Mouse (Mus musculus) heart, adult 2 months (tissue): ENCODE data around the gene Clec2g. TPM values are rescaled to one million over a fixed set of nuclear protein-coding genes. Genes with fewer than 3 reads are reported as not detected.
"Not testable (repeated sequence)": the region's sequence is repeated elsewhere in the genome, so short reads cannot be mapped to it uniquely, and the experiment has no call there.

Source experiments
- DNase-seq, 2 experiments: peaks; one replicate each; pipeline ENCODE4 v3.0.0; 2021
- H3K27ac ChIP-seq: fragments of 200-600 bp; 2 replicates; pipeline ENCODE4 v1.8.1; 2022
- H3K27me3 ChIP-seq: fragments of 200-500 bp; 2 replicates; pipeline ENCODE4 v1.6.1; 2012; ENCODE audit warnings: mild to moderate bottlenecking, low read length, inconsistent platforms, mixed read lengths; ENCODE audit not compliant: control insufficient read depth, insufficient read depth
- H3K36me3 ChIP-seq: fragments of 200-500 bp; 2 replicates; pipeline ENCODE4 v1.6.1; 2012; ENCODE audit warnings: low read length, inconsistent platforms; ENCODE audit not compliant: control insufficient read depth, insufficient read depth
- H3K4me1 ChIP-seq: fragments of 200-500 bp; 2 replicates; pipeline ENCODE4 v1.6.1; 2011; ENCODE audit warnings: low read length; ENCODE audit not compliant: control insufficient read depth, insufficient read depth
- H3K4me3 ChIP-seq: fragments of 200-600 bp; 2 replicates; pipeline ENCODE4 v1.8.1; 2022
- H3K79me2 ChIP-seq: fragments of 200-500 bp; replicated peaks from 2 replicates; pipeline ENCODE4 v1.6.1; 2012; ENCODE audit warnings: mild to moderate bottlenecking, inconsistent platforms, low read length, moderate library complexity, mixed read lengths; ENCODE audit not compliant: control insufficient read depth, insufficient read depth
- H3K9ac ChIP-seq: fragments of 200-500 bp; 2 replicates; pipeline ENCODE4 v1.6.1; 2012; ENCODE audit warnings: low read depth, mild to moderate bottlenecking, control low read depth, inconsistent platforms, low read length, mixed read lengths
- CTCF ChIP-seq: fragments of 200-600 bp; IDR thresholded peaks from 2 replicates; pipeline ENCODE4 v1.8.1; 2022; ENCODE audit warnings: antibody characterized with exemption, mild to moderate bottlenecking, moderate library complexity
- EP300 ChIP-seq: fragments of 200-500 bp; IDR thresholded peaks from 2 replicates; pipeline ENCODE4 v1.6.1; 2011; ENCODE audit warnings: low read depth, low read length, control low read depth; ENCODE audit not compliant: insufficient read depth
- POLR2A ChIP-seq: fragments of 200-500 bp; IDR thresholded peaks from 2 replicates; pipeline ENCODE4 v1.6.1; 2011; ENCODE audit warnings: mild to moderate bottlenecking, low read depth, low read length, control low read depth; ENCODE audit not compliant: insufficient read depth
- WGBS: fragments of 180-500 bp; shearing (Covaris S2); methylation state at CpG from one replicate; pipeline ENCODE4 v1.1.7; 2018; 5-methylcytosine and 5-hydroxymethylcytosine counted together
- intact Hi-C: fragments of 180-260 bp; cut with DNase I; formaldehyde crosslinking; loops from one replicate; pipeline ENCODE4 v1.15.1; 2025
- long read RNA-seq: library from polyadenylated mRNA; stranded (forward); transcript quantifications from one replicate; pipeline ENCODE4 v2.0.0, GENCODE M21; 2021
- polyA plus RNA-seq: library from polyadenylated mRNA; depleted of rRNA; stranded (reverse); fragments of >200 nt; gene quantifications from 2 replicates; pipeline ENCODE4 v1.2.3, GENCODE M21; 2012; rRNA removed
- total RNA-seq, 2 experiments: library from RNA; stranded (reverse); gene quantifications; 2 replicates each; pipeline ENCODE4 v1.2.3; 2021

Gene Clec2g
- total RNA-seq, result 1 to 10 TPM; 1.5 to 2.9 TPM
- not detected in 2 replicates for polyA plus RNA-seq
- long read RNA-seq, result 0 reads

- H3K36me3 ChIP-seq, intact Hi-C loops: not testable (repeated sequence)
These were observed at the start of gene Clec2g for GRCm38 (mm10) chr6:128934081-128934480. Clec2g (plus strand) TSS chr6:128934381.

DNA sequence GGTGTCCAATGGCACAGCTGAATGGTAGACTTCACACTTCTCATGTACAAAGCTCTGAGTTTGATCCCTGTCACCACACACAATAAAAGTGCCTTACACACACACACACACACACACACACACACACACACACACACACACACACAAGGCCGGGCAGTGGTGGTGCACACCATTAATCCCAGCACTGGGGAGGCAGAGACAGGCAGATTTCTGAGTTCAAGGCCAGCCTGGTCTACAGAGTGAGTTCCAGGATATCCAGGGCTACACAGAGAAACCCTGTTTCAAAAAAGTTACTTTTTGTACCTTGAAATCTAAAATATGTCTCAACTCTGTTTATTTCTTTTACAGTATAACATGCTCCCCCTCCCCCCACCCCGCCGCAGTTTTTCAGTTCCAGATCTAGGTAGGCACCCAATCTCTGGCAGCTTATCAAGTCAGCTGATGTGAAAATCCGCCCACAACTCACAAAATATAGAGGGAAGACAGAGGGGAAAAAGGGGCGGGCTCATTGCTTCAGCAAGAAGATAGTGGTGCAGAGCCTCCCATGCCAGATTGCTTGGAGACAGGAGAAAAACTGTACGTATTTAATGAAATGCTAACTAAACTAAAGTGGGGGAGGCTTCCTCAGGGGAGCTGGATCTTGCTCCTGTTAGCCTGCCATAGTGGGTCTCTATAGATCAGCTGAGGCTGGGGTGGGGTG, 46.9 kb upstream of the Clec2g start, which contains the start of gene Clec2i:
Gene Clec2i, plus strand, starts transcription at position 498 of the 700 bp plus-strand sequence.
- H3K4me1 ChIP-seq, H3K79me2 ChIP-seq, H3K4me3 ChIP-seq, H3K9ac ChIP-seq, H3K36me3 ChIP-seq, H3K27me3 ChIP-seq, H3K27ac ChIP-seq: not testable (repeated sequence)
- 71% methylated on average over 6 of the region's 6 CpGs for WGBS
- intact Hi-C loops, result loop anchor here (10.0 kb wide), 1 partner anchor 232 kb away; no protein-coding TSS in a partner anchor
- peak in 1 of 2 experiments; percentile 46 for DNase-seq

More at GRCm38 (mm10) chr6:128934081-128934480, at the start of gene Clec2g:
- H3K27ac ChIP-seq, H3K27me3 ChIP-seq, H3K79me2 ChIP-seq, H3K4me1 ChIP-seq, H3K9ac ChIP-seq, H3K4me3 ChIP-seq, DNase-seq: not testable (repeated sequence)
- WGBS, result 88% methylated on average over 4 of the region's 4 CpGs

GRCm38 (mm10) chr6:128888834-128889233, 45.3 kb upstream of the Clec2g start:
- Histone ChIP-seq H3K79me2 (no peaks in the 10 kb centered on the region), H3K36me3 (no peaks in the 10 kb centered on the region), H3K9ac (no peak overlapping the region), H3K27ac (no peak overlapping the region), H3K4me1 (no peaks in the 10 kb centered on the region), H3K4me3 (no peak overlapping the region), H3K27me3 (no peaks in the 10 kb centered on the region)
- intact Hi-C loops, result loop anchor here (1.0 to 10.0 kb wide), 2 partner anchors 83 to 234 kb away; no protein-coding TSS in a partner anchor
- TF ChIP-seq CTCF, result no peak
- no peak for TF ChIP-seq EP300
- no peak for TF ChIP-seq POLR2A
- 68% methylated on average over 5 of the region's 5 CpGs for WGBS
- peak in 1 of 2 experiments; percentile 8 for DNase-seq

- no peak within 1 kb of the TSS for H3K4me3 ChIP-seq
- H3K9ac ChIP-seq, result no peak within 1 kb of the TSS
- H3K27me3 ChIP-seq, result no peaks in the 10 kb centered on the region
- WGBS, result 60% methylated on average over 2 of the region's 2 CpGs
- TF ChIP-seq CTCF (no peak), EP300 (no peak)
- H3K79me2 ChIP-seq, result no peaks in the 10 kb centered on the region
- H3K27ac ChIP-seq, result no peak within 1 kb of the TSS
- DNase-seq, result peak in 1 of 2 experiments; percentile 4
- intact Hi-C loops, result loop anchor here (10.0 kb wide), 1 partner anchor 294 kb away; the partner anchor contains the start of gene Clec2d
- no peaks in the 10 kb centered on the region for H3K36me3 ChIP-seq
- no peaks in the 10 kb centered on the region for H3K4me1 ChIP-seq
These were observed 43.2 kb upstream of the Clec2g start, which contains the start of gene BC035044 for GRCm38 (mm10) chr6:128890948-128891355. BC035044 (minus strand) TSS chr6:128891126.

- Histone ChIP-seq H3K36me3 (no peaks in the 10 kb centered on the region), H3K9ac (no peak overlapping the region), H3K27me3 (no peaks in the 10 kb centered on the region), H3K79me2 (no peaks in the 10 kb centered on the region), H3K4me3 (no peak overlapping the region), H3K4me1 (no peaks in the 10 kb centered on the region), H3K27ac (no peak overlapping the region)
- TF ChIP-seq POLR2A, result no peak
- TF ChIP-seq CTCF, result no peak
- TF ChIP-seq EP300, result no peak
- no peak for DNase-seq
- 73% methylated on average over 3 of the region's 3 CpGs for WGBS
- intact Hi-C loops, result loop anchor here (10.0 kb wide), 1 partner anchor 289 kb away; the partner anchor contains the start of gene Clec2d
These were observed 38.7 kb upstream of the Clec2g start for GRCm38 (mm10) chr6:128895404-128896001.

DNA sequence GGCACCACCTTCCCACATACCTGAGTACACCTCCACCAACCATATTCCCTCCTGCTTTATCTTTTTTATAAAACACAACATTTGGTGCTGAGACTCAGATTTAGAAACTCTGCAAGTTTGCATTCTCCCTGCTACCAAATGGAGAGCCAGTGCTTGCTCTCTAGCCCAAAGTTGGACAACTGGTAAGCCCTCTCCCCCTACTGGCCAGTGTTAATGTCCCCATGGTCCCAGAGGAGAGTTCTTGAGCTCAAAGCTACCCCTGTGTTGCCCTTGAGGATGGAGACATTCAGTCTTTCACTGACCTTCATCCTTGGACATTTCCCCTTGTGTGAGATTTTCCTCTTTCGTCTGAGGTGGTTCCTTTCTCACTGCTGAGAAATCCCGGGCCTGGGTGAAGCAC, 34.1 kb upstream of the Clec2g start:
- TF ChIP-seq CTCF, result no peak
- TF ChIP-seq POLR2A, result no peak
- no peak for TF ChIP-seq EP300
- Histone ChIP-seq H3K4me3 (no peak overlapping the region), H3K9ac (no peak overlapping the region), H3K36me3 (no peaks in the 10 kb centered on the region), H3K27me3 (no peaks in the 10 kb centered on the region), H3K79me2 (no peaks in the 10 kb centered on the region), H3K4me1 (no peaks in the 10 kb centered on the region), H3K27ac (no peak overlapping the region)
- WGBS, result 76% methylated on average over 2 of the region's 2 CpGs
- no peak for DNase-seq
- intact Hi-C loops, result no loop called here

- H3K4me3 ChIP-seq, H3K79me2 ChIP-seq: not testable (repeated sequence)
- 77% methylated on average over 6 of the region's 6 CpGs for WGBS
These were observed 33.2 kb upstream of the Clec2g start for GRCm38 (mm10) chr6:128900796-128901552.

More at GRCm38 (mm10) chr6:128900796-128901552, 33.2 kb upstream of the Clec2g start:
- intact Hi-C loops, H3K9ac ChIP-seq, H3K27ac ChIP-seq, H3K27me3 ChIP-seq, DNase-seq, H3K36me3 ChIP-seq, H3K4me1 ChIP-seq: not testable (repeated sequence)
